Mouse (Mus musculus): ENCODE measurements around the gene Nkx3-2. TPM values are rescaled to one million over a fixed set of nuclear protein-coding genes. Genes with fewer than 3 reads are reported as not detected.

Gene Nkx3-2
- not detected for total RNA-seq (2018; cell fraction: chromatin; rRNA removed)
- total RNA-seq (2018; cell fraction: cytosol; rRNA removed), result not detected
- not detected for total RNA-seq (2018; cell fraction: nucleus; rRNA removed)
- not detected in 3 replicates for polyA plus RNA-seq (2018)

- Histone ChIP-seq H3K36me3 (ENCODE audit: inconsistent target) (no peaks in the 10 kb centered on the region), H3K79me2 (ENCODE audit: inconsistent target) (no peaks in the 10 kb centered on the region), H3K27ac (no peak within 1 kb of the TSS), H3K4me3 (ENCODE audit: inconsistent target) (no peak within 1 kb of the TSS)
- WGBS (ENCODE audit: missing documents), result 4% methylated on average over 75 of the region's 79 CpGs
Measured at GRCm38 (mm10) chr5:41763731-41764721, at the start of gene Nkx3-2. Nkx3-2 (minus strand) TSS chr5:41764501.

GRCm38 (mm10) chr5:41812516-41812915 is 48.2 kb upstream of the Nkx3-2 start:
- Histone ChIP-seq H3K36me3 (ENCODE audit: inconsistent target) (peaks cover 48% of the 10 kb centered on the region), H3K27ac (no peak overlapping the region), H3K79me2 (ENCODE audit: inconsistent target) (no peaks in the 10 kb centered on the region), H3K4me3 (ENCODE audit: inconsistent target) (no peak overlapping the region)
- 93% methylated on average over 6 of the region's 6 CpGs for WGBS (ENCODE audit: missing documents)

- 49% methylated on average over 2 of the region's 3 CpGs for WGBS (ENCODE audit: missing documents)
- Histone ChIP-seq H3K4me3 (ENCODE audit: inconsistent target) (no peak overlapping the region), H3K27ac (no peak overlapping the region), H3K36me3 (ENCODE audit: inconsistent target) (peaks cover 47% of the 10 kb centered on the region), H3K79me2 (ENCODE audit: inconsistent target) (no peaks in the 10 kb centered on the region)
Measured at GRCm38 (mm10) chr5:41811279-41811678, 47.0 kb upstream of the Nkx3-2 start.

GRCm38 (mm10) chr5:41807383-41807782 is 43.1 kb upstream of the Nkx3-2 start:
- peaks cover 66% of the 10 kb centered on the region for H3K36me3 ChIP-seq (ENCODE audit: inconsistent target)
- no peak overlapping the region for H3K4me3 ChIP-seq (ENCODE audit: inconsistent target)
- H3K27ac ChIP-seq, result no peak overlapping the region
- 93% methylated on average over 2 of the region's 2 CpGs for WGBS (ENCODE audit: missing documents)
- no peaks in the 10 kb centered on the region for H3K79me2 ChIP-seq (ENCODE audit: inconsistent target)

- Histone ChIP-seq H3K4me3 (ENCODE audit: inconsistent target) (no peak overlapping the region), H3K27ac (no peak overlapping the region), H3K36me3 (ENCODE audit: inconsistent target) (peaks cover 72% of the 10 kb centered on the region), H3K79me2 (ENCODE audit: inconsistent target) (no peaks in the 10 kb centered on the region)
- 88% methylated on average over 5 of the region's 5 CpGs for WGBS (ENCODE audit: missing documents)
Measured at GRCm38 (mm10) chr5:41806176-41806575, 41.9 kb upstream of the Nkx3-2 start.

GRCm38 (mm10) chr5:41805085-41805484 is 40.8 kb upstream of the Nkx3-2 start:
- Histone ChIP-seq H3K27ac (no peak overlapping the region), H3K36me3 (ENCODE audit: inconsistent target) (peaks cover 73% of the 10 kb centered on the region)
- 100% methylated on average over 2 of the region's 2 CpGs for WGBS (ENCODE audit: missing documents)

GRCm38 (mm10) chr5:41804643-41805042 is 40.3 kb upstream of the Nkx3-2 start:
- H3K4me3 ChIP-seq (ENCODE audit: inconsistent target), result no peak overlapping the region
- H3K79me2 ChIP-seq (ENCODE audit: inconsistent target), result no peaks in the 10 kb centered on the region
- H3K36me3 ChIP-seq (ENCODE audit: inconsistent target), result peaks cover 74% of the 10 kb centered on the region
- WGBS (ENCODE audit: missing documents), result 100% methylated on average over 2 of the region's 2 CpGs
- no peak overlapping the region for H3K27ac ChIP-seq

More at GRCm38 (mm10) chr5:41805085-41805484, 40.8 kb upstream of the Nkx3-2 start:
- H3K79me2 ChIP-seq (ENCODE audit: inconsistent target), result no peaks in the 10 kb centered on the region
- no peak overlapping the region for H3K4me3 ChIP-seq (ENCODE audit: inconsistent target)

- Histone ChIP-seq H3K36me3 (ENCODE audit: inconsistent target) (peaks cover 60% of the 10 kb centered on the region), H3K27ac (no peak overlapping the region), H3K79me2 (ENCODE audit: inconsistent target) (no peaks in the 10 kb centered on the region), H3K4me3 (ENCODE audit: inconsistent target) (no peak overlapping the region)
- WGBS (ENCODE audit: missing documents), result 97% methylated on average over 2 of the region's 2 CpGs
Measured at GRCm38 (mm10) chr5:41801622-41802021, 37.3 kb upstream of the Nkx3-2 start.

- no peaks in the 10 kb centered on the region for H3K79me2 ChIP-seq (ENCODE audit: inconsistent target)
- H3K27ac ChIP-seq, result no peak overlapping the region
- peaks cover 70% of the 10 kb centered on the region for H3K36me3 ChIP-seq (ENCODE audit: inconsistent target)
- no peak overlapping the region for H3K4me3 ChIP-seq (ENCODE audit: inconsistent target)
Measured at GRCm38 (mm10) chr5:41794434-41794833, 30.1 kb upstream of the Nkx3-2 start.

- peaks cover 76% of the 10 kb centered on the region for H3K36me3 ChIP-seq (ENCODE audit: inconsistent target)
- H3K27ac ChIP-seq, result no peak overlapping the region
- WGBS (ENCODE audit: missing documents), result 92% methylated on average over 2 of the region's 2 CpGs
- H3K79me2 ChIP-seq (ENCODE audit: inconsistent target), result no peaks in the 10 kb centered on the region
- no peak overlapping the region for H3K4me3 ChIP-seq (ENCODE audit: inconsistent target)
Measured at GRCm38 (mm10) chr5:41790517-41790916, 26.2 kb upstream of the Nkx3-2 start.

- Histone ChIP-seq H3K27ac (no peak overlapping the region), H3K79me2 (ENCODE audit: inconsistent target) (no peaks in the 10 kb centered on the region), H3K36me3 (ENCODE audit: inconsistent target) (peaks cover 60% of the 10 kb centered on the region), H3K4me3 (ENCODE audit: inconsistent target) (no peak overlapping the region)
- 92% methylated on average over 6 of the region's 6 CpGs for WGBS (ENCODE audit: missing documents)
Measured at GRCm38 (mm10) chr5:41788877-41789276, 24.6 kb upstream of the Nkx3-2 start.

GRCm38 (mm10) chr5:41781890-41782289 is 17.6 kb upstream of the Nkx3-2 start:
- WGBS (ENCODE audit: missing documents), result 89% methylated on average over 5 of the region's 5 CpGs
- H3K4me3 ChIP-seq (ENCODE audit: inconsistent target), result no peak overlapping the region
- peaks cover 13% of the 10 kb centered on the region; the same call in 1 of the 2 replicates for H3K36me3 ChIP-seq (ENCODE audit: inconsistent target)
- no peak overlapping the region for H3K27ac ChIP-seq
- no peaks in the 10 kb centered on the region for H3K79me2 ChIP-seq (ENCODE audit: inconsistent target)

GRCm38 (mm10) chr5:41780026-41780425 is 15.7 kb upstream of the Nkx3-2 start:
- H3K4me3 ChIP-seq (ENCODE audit: inconsistent target), result no peak overlapping the region
- no peaks in the 10 kb centered on the region for H3K36me3 ChIP-seq (ENCODE audit: inconsistent target)
- H3K79me2 ChIP-seq (ENCODE audit: inconsistent target), result no peaks in the 10 kb centered on the region
- H3K27ac ChIP-seq, result no peak overlapping the region
- 89% methylated on average over 3 of the region's 3 CpGs for WGBS (ENCODE audit: missing documents)

GRCm38 (mm10) chr5:41775728-41776127 is 11.4 kb upstream of the Nkx3-2 start:
- Histone ChIP-seq H3K27ac (no peak overlapping the region), H3K79me2 (ENCODE audit: inconsistent target) (no peaks in the 10 kb centered on the region), H3K4me3 (ENCODE audit: inconsistent target) (no peak overlapping the region), H3K36me3 (ENCODE audit: inconsistent target) (no peaks in the 10 kb centered on the region)
- 18% methylated on average over 6 of the region's 6 CpGs for WGBS (ENCODE audit: missing documents)

- H3K36me3 ChIP-seq (ENCODE audit: inconsistent target), result no peaks in the 10 kb centered on the region
Measured at GRCm38 (mm10) chr5:41775273-41775672, 11.0 kb upstream of the Nkx3-2 start.

More at GRCm38 (mm10) chr5:41775273-41775672, 11.0 kb upstream of the Nkx3-2 start:
- WGBS (ENCODE audit: missing documents), result 81% methylated on average over 3 of the region's 3 CpGs
- H3K27ac ChIP-seq, result no peak overlapping the region
- no peaks in the 10 kb centered on the region for H3K79me2 ChIP-seq (ENCODE audit: inconsistent target)
- no peak overlapping the region for H3K4me3 ChIP-seq (ENCODE audit: inconsistent target)

Measured in macrophage (primary cell).